Mouse (Mus musculus): Measurements from ENCODE around the gene Gripap1. TPM values are rescaled to one million over a fixed set of nuclear protein-coding genes. Genes with fewer than 3 reads are reported as not detected.

The Gripap1 gene
- polyA plus RNA-seq, 2 experiments = 17.7 to 31.3 TPM

GRCm38 (mm10) chrX:7837146-7837545 is 47.6 kb downstream of the Gripap1 start:
- no peak overlapping the region; a peak in 1 of 4 replicates for H3K4me3 ChIP-seq (ENCODE audit: insufficient read depth in 1 of 2, low read depth in 2 of 2, low read length in 2 of 2)
- H3K9me3 ChIP-seq (ENCODE audit: control insufficient read depth, low read length) = no peaks in the 10 kb centered on the region
- H3K4me2 ChIP-seq (ENCODE audit: low read depth) = peak overlapping the region; percentile 53
- peak; percentile 54 for ATAC-seq (ENCODE audit: insufficient read depth)
- H3K4me1 ChIP-seq (replicated peaks; ENCODE audit: control insufficient read depth in 2 of 2, insufficient read depth in 2 of 2, low read length in 1 of 2) = peaks cover 33 to 53% of the 10 kb centered on the region in 2 experiments
- no peaks in the 10 kb centered on the region for H3K36me3 ChIP-seq (replicated peaks; ENCODE audit: control insufficient read depth, insufficient read depth, low read depth)
- no peaks in the 10 kb centered on the region for H3K27me3 ChIP-seq (ENCODE audit: control insufficient read depth, insufficient read depth, low read length)
- DNase-seq (ENCODE audit: low read depth in 3 of 3, low spot score in 3 of 3) = peak; percentile 58 to 65 (median 58)
- H3K9ac ChIP-seq (replicated peaks) = peak overlapping the region; percentile 49
- TF ChIP-seq CTCF (IDR thresholded peaks at IDR 0.05; ENCODE audit: low read depth) (no peak), EP300 (IDR thresholded peaks at IDR 0.05; ENCODE audit: low read depth) (peak; percentile 76)
- 33% methylated on average over 1 of the region's 1 CpGs for WGBS (ENCODE audit: insufficient replicate concordance)
- peak overlapping the region; percentile 94 for H3K27ac ChIP-seq

GRCm38 (mm10) chrX:7840842-7841162 is 51.2 kb downstream of the Gripap1 start:
- no peak for TF ChIP-seq EP300 (IDR thresholded peaks at IDR 0.05; ENCODE audit: low read depth)
- TF ChIP-seq CTCF (IDR thresholded peaks at IDR 0.05; ENCODE audit: low read depth) = no peak
- 5% methylated on average over 7 of the region's 7 CpGs for WGBS (ENCODE audit: insufficient replicate concordance)
- DNase-seq (ENCODE audit: low read depth in 3 of 3, low spot score in 3 of 3) (no peak), ATAC-seq (ENCODE audit: insufficient read depth) (no peak)
- Histone ChIP-seq H3K4me1 (replicated peaks; ENCODE audit: control insufficient read depth in 2 of 2, insufficient read depth in 2 of 2, low read length in 1 of 2) (peaks cover 29 to 43% of the 10 kb centered on the region in 2 experiments), H3K9ac (replicated peaks) (peak overlapping the region; percentile 54), H3K36me3 (replicated peaks; ENCODE audit: control insufficient read depth, insufficient read depth, low read depth) (peaks cover 3% of the 10 kb centered on the region; the same call in 1 of the 2 replicates), H3K9me3 (ENCODE audit: control insufficient read depth, low read length) (no peaks in the 10 kb centered on the region), H3K27me3 (ENCODE audit: control insufficient read depth, insufficient read depth, low read length) (no peaks in the 10 kb centered on the region), H3K4me2 (ENCODE audit: low read depth) (peak overlapping the region; percentile 73), H3K27ac (peak overlapping the region; percentile 84), H3K4me3 (ENCODE audit: insufficient read depth in 1 of 2, low read depth in 2 of 2, low read length in 2 of 2) (peak overlapping the region; percentile 80 to 88)

GRCm38 (mm10) chrX:7841163-7842162 is 51.9 kb downstream of the Gripap1 start, which contains the start of gene Otud5:
Gene Otud5, plus strand, starts transcription at chrX:7841364.
- DNase-seq (ENCODE audit: low read depth in 3 of 3, low spot score in 3 of 3) (peak; percentile 92 to 94 (median 94)), ATAC-seq (ENCODE audit: insufficient read depth) (peak; percentile 89)
- peak within 1 kb of the TSS; percentile 74 for H3K4me2 ChIP-seq (ENCODE audit: low read depth)
- TF ChIP-seq EP300 (IDR thresholded peaks at IDR 0.05; ENCODE audit: low read depth) = peak; percentile 71
- TF ChIP-seq CTCF (IDR thresholded peaks at IDR 0.05; ENCODE audit: low read depth) = no peak
- peak within 1 kb of the TSS; percentile 80 to 88 for H3K4me3 ChIP-seq (ENCODE audit: insufficient read depth in 1 of 2, low read depth in 2 of 2, low read length in 2 of 2)
- no peaks in the 10 kb centered on the region for H3K27me3 ChIP-seq (ENCODE audit: control insufficient read depth, insufficient read depth, low read length)
- WGBS (ENCODE audit: insufficient replicate concordance) = 10% methylated on average over 74 of the region's 74 CpGs
- H3K9me3 ChIP-seq (ENCODE audit: control insufficient read depth, low read length) = no peaks in the 10 kb centered on the region
- peak within 1 kb of the TSS; percentile 95 for H3K27ac ChIP-seq
- H3K4me1 ChIP-seq (replicated peaks; ENCODE audit: control insufficient read depth in 2 of 2, insufficient read depth in 2 of 2, low read length in 1 of 2) = peaks cover 22 to 37% of the 10 kb centered on the region in 2 experiments
- H3K9ac ChIP-seq (replicated peaks) = peak within 1 kb of the TSS; percentile 89
- H3K36me3 ChIP-seq (replicated peaks; ENCODE audit: control insufficient read depth, insufficient read depth, low read depth) = peaks cover 3% of the 10 kb centered on the region; the same call in 1 of the 2 replicates

- ATAC-seq (ENCODE audit: insufficient read depth) (no peak), DNase-seq (ENCODE audit: low read depth in 3 of 3, low spot score in 3 of 3) (peak in 1 of 3 experiments; percentile 14)
- Histone ChIP-seq H3K27me3 (ENCODE audit: control insufficient read depth, insufficient read depth, low read length) (no peaks in the 10 kb centered on the region), H3K4me3 (ENCODE audit: insufficient read depth in 1 of 2, low read depth in 2 of 2, low read length in 2 of 2) (peak overlapping the region; percentile 71 to 80), H3K4me2 (ENCODE audit: low read depth) (peak overlapping the region; percentile 74), H3K9me3 (ENCODE audit: control insufficient read depth, low read length) (no peaks in the 10 kb centered on the region), H3K36me3 (replicated peaks; ENCODE audit: control insufficient read depth, insufficient read depth, low read depth) (peaks cover 3% of the 10 kb centered on the region; the same call in 1 of the 2 replicates), H3K4me1 (replicated peaks; ENCODE audit: control insufficient read depth in 2 of 2, insufficient read depth in 2 of 2, low read length in 1 of 2) (peaks cover 16 to 29% of the 10 kb centered on the region in 2 experiments), H3K9ac (replicated peaks) (peak overlapping the region; percentile 89), H3K27ac (peak overlapping the region; percentile 95)
- 13% methylated on average over 41 of the region's 42 CpGs for WGBS (ENCODE audit: insufficient replicate concordance)
- no peak for TF ChIP-seq EP300 (IDR thresholded peaks at IDR 0.05; ENCODE audit: low read depth)
- no peak for TF ChIP-seq CTCF (IDR thresholded peaks at IDR 0.05; ENCODE audit: low read depth)
Observed at GRCm38 (mm10) chrX:7842318-7842717, 52.8 kb downstream of the Gripap1 start.

- no peaks in the 10 kb centered on the region for H3K9me3 ChIP-seq (ENCODE audit: control insufficient read depth, low read length)
- 94% methylated on average over 2 of the region's 2 CpGs for WGBS (ENCODE audit: insufficient replicate concordance)
- DNase-seq (ENCODE audit: low read depth in 3 of 3, low spot score in 3 of 3) (no peak), ATAC-seq (ENCODE audit: insufficient read depth) (no peak)
- no peak overlapping the region for H3K4me2 ChIP-seq (ENCODE audit: low read depth)
- H3K36me3 ChIP-seq (replicated peaks; ENCODE audit: control insufficient read depth, insufficient read depth, low read depth) = peaks cover 22% of the 10 kb centered on the region
- 0 out of 4 replicates have a peak, but pooled peaks cover 0 to 3% of the 10 kb centered on the region in 2 experiments for H3K4me1 ChIP-seq (replicated peaks; ENCODE audit: control insufficient read depth in 2 of 2, insufficient read depth in 2 of 2, low read length in 1 of 2)
- no peak for TF ChIP-seq EP300 (IDR thresholded peaks at IDR 0.05; ENCODE audit: low read depth)
- TF ChIP-seq CTCF (IDR thresholded peaks at IDR 0.05; ENCODE audit: low read depth) = no peak
- H3K27ac ChIP-seq = no peak overlapping the region
- H3K27me3 ChIP-seq (ENCODE audit: control insufficient read depth, insufficient read depth, low read length) = no peaks in the 10 kb centered on the region
- no peak overlapping the region for H3K9ac ChIP-seq (replicated peaks)
- H3K4me3 ChIP-seq (ENCODE audit: insufficient read depth in 1 of 2, low read depth in 2 of 2, low read length in 2 of 2) = no peak overlapping the region
Observed at GRCm38 (mm10) chrX:7847845-7848244, 58.3 kb downstream of the Gripap1 start.

Measured in liver, embryonic 14.5 days (tissue).